Mouse (Mus musculus) liver, embryonic 11.5 days (tissue): ENCODE data around the gene Cilp. TPM values are rescaled to one million over a fixed set of nuclear protein-coding genes. Genes with fewer than 3 reads are reported as not detected.
"Not testable (repeated sequence)": the region's sequence is repeated elsewhere in the genome, so short reads cannot be mapped to it uniquely, and the experiment has no call there.

Experiments used
- ATAC-seq: fragments of 200-750 bp; cut with Nextera tagmentation; replicated peaks from 2 replicates; pipeline ENCODE4 v1.8.0; 2017; ENCODE audit warnings: moderate number of reproducible peaks, mild to moderate bottlenecking, moderate TSS enrichment, moderate library complexity; ENCODE audit not compliant: low FRiP score
- DNase-seq: peaks from one replicate; pipeline ENCODE4 v3.0.0-alpha.2; 2017; ENCODE audit warnings: low spot score
- H3K27ac ChIP-seq: fragments of 300-500 bp; sonication (generic); 2 replicates; pipeline ENCODE4 v1.5.1; 2014; ENCODE audit warnings: mild to moderate bottlenecking, low read depth, low read length, control low read depth
- H3K27me3 ChIP-seq: fragments of 300-500 bp; sonication (generic); replicated peaks from 2 replicates; pipeline ENCODE4 v1.6.1; 2014; ENCODE audit warnings: low read length, mixed read lengths; ENCODE audit not compliant: control insufficient read depth, insufficient read depth
- H3K36me3 ChIP-seq: fragments of 300-500 bp; sonication (generic); 2 replicates; pipeline ENCODE4 v1.6.1; 2014; ENCODE audit warnings: mild to moderate bottlenecking, low read length, moderate library complexity, mixed read lengths; ENCODE audit not compliant: control insufficient read depth, insufficient read depth
- H3K4me1 ChIP-seq: fragments of 300-500 bp; sonication (generic); replicated peaks from 2 replicates; pipeline ENCODE4 v1.6.1; 2014; ENCODE audit warnings: low read length, mixed read lengths; ENCODE audit not compliant: control insufficient read depth, insufficient read depth
- H3K4me2 ChIP-seq: fragments of 300-500 bp; sonication (generic); 2 replicates; pipeline ENCODE4 v1.6.1; 2014; ENCODE audit warnings: mild to moderate bottlenecking, control low read depth, moderate library complexity
- H3K4me3 ChIP-seq: fragments of 300-500 bp; sonication (generic); 2 replicates; pipeline ENCODE4 v1.5.1; 2014; ENCODE audit warnings: low read depth, low read length, control low read depth
- H3K9ac ChIP-seq: fragments of 300-500 bp; sonication (generic); 2 replicates; pipeline ENCODE4 v1.6.1; 2014; ENCODE audit warnings: low read depth, low read length, control low read depth
- H3K9me3 ChIP-seq: fragments of 300-500 bp; sonication (generic); 2 replicates; pipeline ENCODE4 v1.6.1; 2016; ENCODE audit warnings: low read length, inconsistent platforms, mixed read lengths; ENCODE audit not compliant: control insufficient read depth
- WGBS: fragments of 180-500 bp; shearing (Covaris S2); extraction: QIAGEN DNeasy Blood & Tissue Kit; methylation state at CpG from one replicate; pipeline ENCODE4 v1.1.7; 2014; 5-methylcytosine and 5-hydroxymethylcytosine counted together
- polyA plus RNA-seq: library from polyadenylated mRNA; unstranded; fragments of >200 nt; fragmentation: Nextera tagmentation; extraction: Ambion mirVana; gene quantifications from 2 replicates; pipeline ENCODE4 v1.2.1, GENCODE M21; 2014

Gene Cilp
- polyA plus RNA-seq, 1 experiment from 2014 or later: 0.07 TPM

GRCm38 (mm10) chr9:65259366-65259765 is 5.6 kb upstream of the Cilp start:
- Histone ChIP-seq H3K27ac (no peak overlapping the region), H3K4me2 (no peak overlapping the region), H3K9ac (no peak overlapping the region), H3K4me1 (no peaks in the 10 kb centered on the region), H3K27me3 (no peaks in the 10 kb centered on the region), H3K4me3 (no peak overlapping the region), H3K36me3 (no peaks in the 10 kb centered on the region), H3K9me3 (no peaks in the 10 kb centered on the region)
- DNase-seq (no peak), ATAC-seq (no peak)
- WGBS: 73% methylated on average over 7 of the region's 7 CpGs

GRCm38 (mm10) chr9:65261591-65262230 is 3.3 kb upstream of the Cilp start:
- ATAC-seq (no peak), DNase-seq (no peak)
- Histone ChIP-seq H3K36me3 (no peaks in the 10 kb centered on the region), H3K9me3 (no peaks in the 10 kb centered on the region), H3K9ac (no peak overlapping the region), H3K4me2 (no peak overlapping the region), H3K4me1 (no peaks in the 10 kb centered on the region), H3K27ac (no peak overlapping the region), H3K4me3 (no peak overlapping the region), H3K27me3 (no peaks in the 10 kb centered on the region)
- 77% methylated on average over 2 of the region's 2 CpGs for WGBS

- no peak overlapping the region for H3K9ac ChIP-seq
Measured at GRCm38 (mm10) chr9:65262641-65263120, 2.3 kb upstream of the Cilp start.

GRCm38 (mm10) chr9:65267742-65268515 is 2.9 kb downstream of the Cilp start:
- DNase-seq: no peak
- Histone ChIP-seq H3K36me3 (no peaks in the 10 kb centered on the region), H3K4me2 (no peak overlapping the region), H3K9me3 (no peaks in the 10 kb centered on the region), H3K9ac (no peak overlapping the region), H3K4me3 (no peak overlapping the region), H3K27ac (no peak overlapping the region), H3K4me1 (no peaks in the 10 kb centered on the region), H3K27me3 (no peaks in the 10 kb centered on the region)
- 52% methylated on average over 7 of the region's 7 CpGs for WGBS
- ATAC-seq: no peak

More at GRCm38 (mm10) chr9:65262641-65263120, 2.3 kb upstream of the Cilp start:
- H3K4me3 ChIP-seq: no peak overlapping the region
- H3K36me3 ChIP-seq: no peaks in the 10 kb centered on the region
- no peaks in the 10 kb centered on the region for H3K9me3 ChIP-seq
- H3K4me1 ChIP-seq: no peaks in the 10 kb centered on the region
- DNase-seq (no peak), ATAC-seq (no peak)
- H3K4me2 ChIP-seq: no peak overlapping the region
- WGBS: 85% methylated on average over 3 of the region's 3 CpGs
- H3K27me3 ChIP-seq: no peaks in the 10 kb centered on the region
- no peak overlapping the region for H3K27ac ChIP-seq

- 84% methylated on average over 13 of the region's 13 CpGs for WGBS
- no peaks in the 10 kb centered on the region for H3K9me3 ChIP-seq
- no peak for ATAC-seq
Measured at GRCm38 (mm10) chr9:65273048-65273809, 8.2 kb downstream of the Cilp start.

GRCm38 (mm10) chr9:65273873-65274272 is 8.9 kb downstream of the Cilp start:
- H3K27me3 ChIP-seq: no peaks in the 10 kb centered on the region
- 77% methylated on average over 4 of the region's 4 CpGs for WGBS
- DNase-seq (no peak), ATAC-seq (no peak)
- H3K9me3 ChIP-seq: no peaks in the 10 kb centered on the region
- no peak overlapping the region for H3K4me3 ChIP-seq
- H3K36me3 ChIP-seq: no peaks in the 10 kb centered on the region
- no peaks in the 10 kb centered on the region for H3K4me1 ChIP-seq
- no peak overlapping the region for H3K9ac ChIP-seq
- no peak overlapping the region for H3K27ac ChIP-seq
- H3K4me2 ChIP-seq: no peak overlapping the region

More at GRCm38 (mm10) chr9:65273048-65273809, 8.2 kb downstream of the Cilp start:
- Histone ChIP-seq H3K4me1 (no peaks in the 10 kb centered on the region), H3K27me3 (no peaks in the 10 kb centered on the region), H3K9ac (no peak overlapping the region), H3K27ac (no peak overlapping the region), H3K36me3 (no peaks in the 10 kb centered on the region), H3K4me2 (no peak overlapping the region), H3K4me3 (no peak overlapping the region)
- no peak for DNase-seq

- 73% methylated on average over 3 of the region's 3 CpGs for WGBS
Measured at GRCm38 (mm10) chr9:65274851-65275250, 9.9 kb downstream of the Cilp start.

GRCm38 (mm10) chr9:65275810-65276530 is 11.0 kb downstream of the Cilp start:
- H3K9ac ChIP-seq: no peak overlapping the region
- ATAC-seq: no peak
- H3K27ac ChIP-seq: no peak overlapping the region
- no peaks in the 10 kb centered on the region for H3K27me3 ChIP-seq
- H3K9me3 ChIP-seq: no peaks in the 10 kb centered on the region
- no peaks in the 10 kb centered on the region for H3K4me1 ChIP-seq
- no peak overlapping the region for H3K4me3 ChIP-seq
- 76% methylated on average over 4 of the region's 4 CpGs for WGBS
- DNase-seq: no peak
- H3K4me2 ChIP-seq: no peak overlapping the region
- H3K36me3 ChIP-seq: no peaks in the 10 kb centered on the region

More at GRCm38 (mm10) chr9:65274851-65275250, 9.9 kb downstream of the Cilp start:
- not testable (repeated sequence) for H3K4me3 ChIP-seq, H3K4me1 ChIP-seq, DNase-seq, ATAC-seq, H3K9ac ChIP-seq, H3K4me2 ChIP-seq, H3K9me3 ChIP-seq, H3K27me3 ChIP-seq, H3K27ac ChIP-seq, H3K36me3 ChIP-seq
